Mouse (Mus musculus): ENCODE measurements around the gene Gbf1. TPM values are rescaled to one million over a fixed set of nuclear protein-coding genes. Genes with fewer than 3 reads are reported as not detected.

Gbf1 gene
- polyA plus RNA-seq, 1 experiment, result 74.1 TPM

GRCm38 (mm10) chr19:46304216-46304841 lies 152.0 kb downstream of the Gbf1 start, which contains the start of gene Nfkb2:
Gene Nfkb2 (plus strand): TSS chr19:46304320.
- Histone ChIP-seq H3K4me3 (ENCODE audit: insufficient read depth, low read length) (peak within 1 kb of the TSS; percentile 46), H3K4me1 (ENCODE audit: control insufficient read depth, insufficient read depth, low read length) (no peaks in the 10 kb centered on the region), H3K27ac (ENCODE audit: insufficient read depth, low read length) (no peak within 1 kb of the TSS)
- TF ChIP-seq POLR2A (IDR thresholded peaks at IDR 0.05; ENCODE audit: extremely low read depth, insufficient read depth, low read length) (peak; percentile 32; the same call in 1 of the 2 replicates), CTCF (IDR thresholded peaks at IDR 0.05; ENCODE audit: extremely low read depth, insufficient read depth, low read length) (peak; percentile 84)

- H3K4me3 ChIP-seq (ENCODE audit: insufficient read depth, low read length), result peak overlapping the region; percentile 46
- no peak overlapping the region for H3K27ac ChIP-seq (ENCODE audit: insufficient read depth, low read length)
- TF ChIP-seq CTCF (IDR thresholded peaks at IDR 0.05; ENCODE audit: extremely low read depth, insufficient read depth, low read length) (no peak), POLR2A (IDR thresholded peaks at IDR 0.05; ENCODE audit: extremely low read depth, insufficient read depth, low read length) (no peak)
- H3K4me1 ChIP-seq (ENCODE audit: control insufficient read depth, insufficient read depth, low read length), result no peaks in the 10 kb centered on the region
Observed at GRCm38 (mm10) chr19:46304908-46305333, 152.6 kb downstream of the Gbf1 start.

- Histone ChIP-seq H3K27ac (ENCODE audit: insufficient read depth, low read length) (no peak overlapping the region), H3K4me3 (ENCODE audit: insufficient read depth, low read length) (peak overlapping the region; percentile 46), H3K4me1 (ENCODE audit: control insufficient read depth, insufficient read depth, low read length) (no peaks in the 10 kb centered on the region)
- TF ChIP-seq POLR2A (IDR thresholded peaks at IDR 0.05; ENCODE audit: extremely low read depth, insufficient read depth, low read length) (no peak), CTCF (IDR thresholded peaks at IDR 0.05; ENCODE audit: extremely low read depth, insufficient read depth, low read length) (no peak)
Observed at GRCm38 (mm10) chr19:46305432-46306267, 153.3 kb downstream of the Gbf1 start.

- Histone ChIP-seq H3K27ac (ENCODE audit: insufficient read depth, low read length) (no peak overlapping the region), H3K4me1 (ENCODE audit: control insufficient read depth, insufficient read depth, low read length) (no peaks in the 10 kb centered on the region), H3K4me3 (ENCODE audit: insufficient read depth, low read length) (no peak overlapping the region; the same call in 1 of the 2 replicates)
- TF ChIP-seq POLR2A (IDR thresholded peaks at IDR 0.05; ENCODE audit: extremely low read depth, insufficient read depth, low read length) (no peak), CTCF (IDR thresholded peaks at IDR 0.05; ENCODE audit: extremely low read depth, insufficient read depth, low read length) (no peak)
Observed at GRCm38 (mm10) chr19:46306268-46306610, 153.9 kb downstream of the Gbf1 start.

GRCm38 (mm10) chr19:46306751-46307289 lies 154.5 kb downstream of the Gbf1 start:
- Histone ChIP-seq H3K4me3 (ENCODE audit: insufficient read depth, low read length) (no peak overlapping the region), H3K27ac (ENCODE audit: insufficient read depth, low read length) (no peak overlapping the region), H3K4me1 (ENCODE audit: control insufficient read depth, insufficient read depth, low read length) (no peaks in the 10 kb centered on the region)
- TF ChIP-seq POLR2A (IDR thresholded peaks at IDR 0.05; ENCODE audit: extremely low read depth, insufficient read depth, low read length) (no peak), CTCF (IDR thresholded peaks at IDR 0.05; ENCODE audit: extremely low read depth, insufficient read depth, low read length) (no peak)

- TF ChIP-seq POLR2A (IDR thresholded peaks at IDR 0.05; ENCODE audit: extremely low read depth, insufficient read depth, low read length), result no peak
- no peak for TF ChIP-seq CTCF (IDR thresholded peaks at IDR 0.05; ENCODE audit: extremely low read depth, insufficient read depth, low read length)
- no peak overlapping the region for H3K4me3 ChIP-seq (ENCODE audit: insufficient read depth, low read length)
- no peak overlapping the region for H3K27ac ChIP-seq (ENCODE audit: insufficient read depth, low read length)
- no peaks in the 10 kb centered on the region for H3K4me1 ChIP-seq (ENCODE audit: control insufficient read depth, insufficient read depth, low read length)
Observed at GRCm38 (mm10) chr19:46307781-46308180, 155.5 kb downstream of the Gbf1 start.

GRCm38 (mm10) chr19:46308303-46308702 lies 156.0 kb downstream of the Gbf1 start:
- Histone ChIP-seq H3K4me3 (ENCODE audit: insufficient read depth, low read length) (no peak overlapping the region; the same call in 1 of the 2 replicates), H3K27ac (ENCODE audit: insufficient read depth, low read length) (no peak overlapping the region), H3K4me1 (ENCODE audit: control insufficient read depth, insufficient read depth, low read length) (no peaks in the 10 kb centered on the region)
- TF ChIP-seq POLR2A (IDR thresholded peaks at IDR 0.05; ENCODE audit: extremely low read depth, insufficient read depth, low read length), result no peak
- TF ChIP-seq CTCF (IDR thresholded peaks at IDR 0.05; ENCODE audit: extremely low read depth, insufficient read depth, low read length), result no peak

GRCm38 (mm10) chr19:46308706-46309435 lies 156.6 kb downstream of the Gbf1 start:
- Histone ChIP-seq H3K4me3 (ENCODE audit: insufficient read depth, low read length) (peak overlapping the region; percentile 38), H3K4me1 (ENCODE audit: control insufficient read depth, insufficient read depth, low read length) (no peaks in the 10 kb centered on the region), H3K27ac (ENCODE audit: insufficient read depth, low read length) (no peak overlapping the region)
- peak; percentile 29; the same call in 1 of the 2 replicates for TF ChIP-seq POLR2A (IDR thresholded peaks at IDR 0.05; ENCODE audit: extremely low read depth, insufficient read depth, low read length)
- peak; percentile 92 for TF ChIP-seq CTCF (IDR thresholded peaks at IDR 0.05; ENCODE audit: extremely low read depth, insufficient read depth, low read length)

Data from cortical plate, adult 2 months (tissue).